Mouse (Mus musculus) adipocyte (in vitro differentiated cells): ENCODE data around the gene Borcs8.

ENCODE experiments used
- DNase-seq: peaks from one replicate; pipeline ENCODE4 v3.0.0-alpha.2; 2016; ENCODE audit warnings: low spot score

Gene Borcs8

DNA sequence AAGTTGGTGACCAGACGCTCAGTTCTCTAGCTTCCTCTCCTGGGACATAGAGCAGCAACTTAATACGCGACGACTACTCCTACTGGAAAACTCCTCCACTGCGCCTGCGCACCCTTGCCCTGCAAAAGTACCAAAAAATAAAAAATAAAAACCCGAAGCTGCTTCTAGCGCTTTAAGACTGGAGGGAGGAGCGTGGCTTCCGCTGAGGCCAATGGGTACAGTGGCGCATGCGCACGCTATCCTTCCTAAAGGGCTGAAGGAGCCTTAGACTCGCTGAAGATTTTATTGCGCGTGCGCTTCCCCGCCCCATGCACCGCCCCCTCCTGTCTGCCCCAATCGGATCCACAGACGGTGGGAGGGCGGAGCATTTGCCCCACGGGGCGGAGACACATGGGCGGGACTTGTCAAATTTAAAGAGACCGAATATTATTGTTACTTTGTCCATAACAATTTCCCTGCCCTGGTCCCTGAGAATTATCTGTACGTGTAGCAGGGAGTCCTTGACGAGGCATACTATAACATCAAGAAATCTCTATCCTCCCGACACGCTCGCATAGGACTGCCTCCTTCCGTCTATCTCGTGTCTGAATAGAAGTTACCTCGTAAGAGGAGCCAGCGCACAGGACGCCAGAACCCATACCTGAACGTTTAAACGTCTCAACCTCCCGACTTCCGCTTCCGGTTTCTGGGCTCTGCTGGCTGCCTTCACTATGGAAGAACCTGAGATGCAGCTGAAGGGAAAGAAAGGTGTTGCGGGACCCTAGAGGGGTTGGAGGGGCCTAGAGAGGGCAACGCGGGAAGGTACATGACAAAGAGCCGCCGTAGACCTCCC is at the start of gene Borcs8, which contains the start of the genes Rfxank and Mef2b:
Gene Borcs8 (plus strand): TSS at position 474 of the 832 bp plus-strand sequence.
Gene Rfxank (minus strand): TSS at position 129 of the 832 bp plus-strand sequence.
Gene Mef2b (plus strand): TSS at position 686 of the 832 bp plus-strand sequence.
- peak; percentile 100 for DNase-seq

DNA sequence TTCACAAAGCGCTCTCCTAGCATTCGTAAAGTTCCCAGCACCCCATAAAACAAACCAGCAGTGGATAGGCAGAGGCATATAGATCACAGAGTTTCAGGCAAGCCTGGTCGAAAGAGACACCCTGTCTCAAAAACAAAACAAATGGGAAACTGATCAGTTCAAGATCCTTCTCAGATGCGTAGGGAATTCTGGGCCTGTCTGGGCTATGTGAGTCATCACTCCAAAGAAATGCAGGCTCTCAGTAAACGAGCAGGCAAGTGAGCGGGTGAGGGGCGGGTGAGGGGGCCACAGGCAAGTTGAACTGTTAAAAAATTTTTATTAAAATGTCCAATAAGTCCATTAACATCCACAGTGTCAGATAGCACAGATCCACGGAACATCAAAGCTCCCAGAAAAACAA is 46.5 kb upstream of the Borcs8 start:
- no peak for DNase-seq

DNA sequence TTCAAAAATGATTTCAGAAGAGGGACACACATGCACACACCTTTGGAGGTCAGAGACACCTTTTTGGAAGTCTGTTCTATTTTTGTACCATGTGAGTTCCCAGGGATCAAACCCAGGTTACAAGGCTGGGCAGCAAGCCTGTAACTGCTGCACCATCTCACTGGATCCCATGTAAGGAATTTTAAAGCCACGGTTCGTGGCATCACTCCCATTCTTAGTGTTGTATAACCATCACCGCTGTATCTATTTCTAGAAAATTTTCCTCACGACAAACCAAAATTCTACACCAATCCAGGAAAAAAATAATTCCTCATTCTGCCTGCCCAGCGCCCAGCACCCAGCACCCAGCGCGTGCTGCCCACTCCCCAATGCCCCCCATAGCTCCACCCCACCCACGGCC is 40.0 kb upstream of the Borcs8 start:
- no peak for DNase-seq

DNA sequence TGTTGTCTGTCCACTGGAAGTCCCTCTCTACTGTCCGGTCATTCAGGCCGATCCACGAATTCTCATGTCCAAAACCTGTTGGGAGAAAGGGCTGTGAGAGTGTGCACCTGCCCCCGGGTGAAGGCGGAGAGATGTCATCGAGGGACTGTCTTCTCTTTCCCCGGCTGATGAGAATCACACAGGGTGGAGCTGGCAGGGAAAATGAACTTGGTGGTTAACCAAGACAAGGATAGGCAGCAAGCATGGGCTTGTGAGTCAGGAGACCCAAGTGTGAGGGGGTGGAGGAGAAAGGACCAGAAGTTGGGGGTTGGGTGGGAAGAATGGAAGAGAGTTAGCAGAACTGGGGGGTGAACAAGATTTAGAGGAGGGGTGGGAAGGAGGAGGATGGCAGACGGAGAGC is 39.1 kb upstream of the Borcs8 start:
- DNase-seq, result no peak

DNA sequence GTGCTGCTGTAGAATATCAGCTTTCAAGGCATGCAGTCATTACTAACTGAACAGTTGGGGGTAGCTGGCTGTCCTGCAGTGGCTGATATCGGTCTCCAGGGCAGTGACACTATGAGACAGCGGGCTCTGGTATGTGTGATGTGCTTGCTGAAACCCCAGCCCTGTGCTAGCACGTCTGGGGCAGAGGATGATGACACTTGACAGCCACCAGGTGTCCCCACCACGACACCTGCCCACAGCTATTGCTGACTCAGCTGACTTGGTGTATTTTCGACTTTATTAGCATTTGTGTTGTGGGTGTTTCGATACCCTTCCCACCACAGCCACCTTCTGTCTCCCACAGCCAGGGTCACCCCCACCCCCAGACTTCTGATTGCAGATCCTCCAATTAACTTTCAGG is 34.8 kb upstream of the Borcs8 start:
- peak; percentile 58 for DNase-seq

DNA sequence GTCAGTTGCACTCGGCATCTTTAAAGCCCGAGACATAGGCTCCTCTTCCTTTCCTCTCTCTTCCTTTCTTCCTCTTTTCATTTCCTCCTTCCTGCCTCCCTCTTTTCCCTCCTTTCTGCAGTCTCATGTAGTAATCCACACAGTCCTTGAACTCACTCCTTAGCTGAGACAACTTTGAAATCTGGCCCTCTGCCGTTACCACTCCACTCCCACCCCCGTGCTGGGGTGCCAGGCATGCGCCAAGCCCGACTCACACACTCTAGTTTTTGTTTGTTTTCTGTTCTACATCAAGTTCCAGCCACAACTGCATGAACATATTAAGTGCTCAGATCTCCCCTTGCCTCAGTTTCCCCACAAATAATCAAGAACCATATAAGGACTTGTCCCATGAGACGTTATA is 34.4 kb upstream of the Borcs8 start:
- DNase-seq, result no peak

DNA sequence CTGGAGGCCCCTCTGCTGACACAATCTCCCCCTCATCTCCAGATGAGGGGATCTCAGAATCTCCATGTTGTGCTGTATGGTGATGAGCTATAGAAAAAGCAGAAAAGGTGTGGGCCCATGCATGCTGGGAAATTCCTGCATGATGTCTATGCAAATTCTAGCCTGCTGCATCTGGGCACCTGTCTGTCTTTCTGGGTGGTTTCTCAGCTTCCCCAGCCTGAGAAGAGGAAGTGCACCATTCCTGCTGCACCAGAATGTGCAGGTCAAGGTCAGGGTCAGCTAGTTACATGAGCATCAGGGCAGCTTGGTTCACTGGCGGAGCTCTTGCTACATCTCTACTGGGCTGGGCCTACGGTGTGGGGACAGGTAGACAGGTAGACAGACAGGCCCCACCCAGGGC is 28.8 kb upstream of the Borcs8 start:
- no peak for DNase-seq

DNA sequence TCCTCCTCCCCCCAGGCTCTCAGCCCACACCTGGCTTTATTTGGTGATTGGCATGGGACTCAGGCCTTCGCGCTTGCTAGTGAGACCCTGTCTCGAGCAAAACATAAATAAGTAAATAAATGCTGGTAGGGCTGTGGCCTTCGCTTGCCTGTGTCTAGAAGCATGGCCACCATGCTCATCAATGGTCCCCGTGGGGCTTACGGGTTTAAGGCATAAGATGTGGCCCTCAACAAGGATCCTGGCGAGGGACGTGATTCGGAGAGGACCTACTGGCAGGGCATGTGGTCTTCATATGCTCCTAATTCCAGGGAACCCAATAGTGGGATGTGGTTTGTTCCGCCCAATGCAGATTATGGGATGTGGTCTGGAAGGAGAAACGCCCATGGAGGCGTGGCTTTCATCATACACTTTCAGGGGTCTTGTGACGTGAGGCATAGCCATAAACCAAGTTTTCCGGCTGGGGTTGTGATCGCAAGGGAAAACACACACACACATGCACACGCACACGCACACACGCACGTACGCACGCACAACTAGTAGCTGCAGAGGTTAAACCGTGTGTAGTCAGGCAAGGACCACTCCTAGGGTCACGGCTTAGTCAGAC is 28.0 kb upstream of the Borcs8 start:
- no peak for DNase-seq

DNA sequence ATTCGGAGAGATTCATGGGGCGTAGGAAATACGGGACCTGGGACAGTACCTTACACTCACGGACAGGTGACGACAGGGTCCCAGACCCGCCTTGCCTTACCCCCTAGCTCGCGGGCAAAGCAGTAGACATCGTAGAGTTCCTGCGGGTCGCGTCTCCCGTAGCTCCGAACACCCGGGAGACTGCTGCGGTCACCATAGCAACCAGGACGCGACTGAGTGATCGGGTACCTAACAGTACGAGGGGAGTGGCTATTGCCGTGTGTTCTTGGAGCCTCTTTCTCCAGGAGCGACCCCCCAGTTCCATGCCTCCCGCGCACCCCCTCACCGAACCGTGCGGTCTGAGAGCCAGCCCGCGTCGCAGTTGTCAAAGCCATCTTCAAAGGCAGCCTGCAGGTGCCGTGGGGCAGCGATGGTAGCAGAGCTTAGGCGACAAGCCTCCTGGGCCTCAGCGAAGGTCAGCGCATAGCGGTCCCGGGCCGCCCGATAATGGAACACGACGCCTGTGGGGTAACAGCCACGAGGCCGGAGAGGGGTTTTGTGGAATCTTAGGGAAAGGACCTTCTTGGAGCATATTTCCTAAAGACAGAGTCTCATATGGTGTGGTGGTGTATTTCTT is 26.8 kb upstream of the Borcs8 start:
- no peak for DNase-seq

DNA sequence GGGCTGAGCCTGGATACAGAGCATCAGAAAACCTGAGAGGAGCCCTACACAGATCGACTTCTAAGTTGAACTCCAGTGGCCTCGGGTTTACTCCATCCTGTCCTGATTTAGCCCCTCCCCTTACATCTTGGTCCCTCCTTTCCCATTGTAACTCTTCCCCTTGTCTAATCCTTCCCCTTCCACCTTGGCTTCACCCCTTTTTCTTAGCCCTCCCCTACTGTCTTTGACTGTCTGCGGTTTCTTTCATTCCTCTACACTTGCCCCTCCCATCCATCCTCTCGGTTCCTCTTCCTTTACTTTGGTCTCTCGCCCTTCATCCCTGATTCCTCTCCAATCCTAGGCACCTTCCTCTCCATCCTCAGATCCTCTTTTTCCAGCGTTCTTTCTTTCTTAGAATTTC is 24.8 kb upstream of the Borcs8 start:
- DNase-seq, result no peak

DNA sequence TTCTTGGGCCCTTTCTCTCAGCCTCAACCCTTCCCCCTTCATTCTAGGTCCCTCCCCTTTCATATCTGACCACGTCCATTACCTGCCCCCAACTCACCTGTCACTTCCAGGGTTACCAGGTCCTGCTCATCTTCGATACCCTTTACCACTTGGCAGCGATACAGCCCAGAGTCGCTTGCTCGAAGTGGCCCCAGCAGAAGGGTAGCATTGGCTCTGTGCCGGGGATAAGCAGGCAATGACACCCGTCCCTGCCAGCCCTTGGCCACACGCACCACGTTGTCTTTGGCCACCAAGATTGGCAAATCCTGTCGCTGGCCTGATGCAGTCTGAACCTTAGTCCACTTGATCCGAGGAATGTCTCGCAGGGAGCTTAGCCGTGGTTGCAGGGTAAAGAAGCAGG is 24.4 kb upstream of the Borcs8 start:
- DNase-seq, result peak; percentile 75

DNA sequence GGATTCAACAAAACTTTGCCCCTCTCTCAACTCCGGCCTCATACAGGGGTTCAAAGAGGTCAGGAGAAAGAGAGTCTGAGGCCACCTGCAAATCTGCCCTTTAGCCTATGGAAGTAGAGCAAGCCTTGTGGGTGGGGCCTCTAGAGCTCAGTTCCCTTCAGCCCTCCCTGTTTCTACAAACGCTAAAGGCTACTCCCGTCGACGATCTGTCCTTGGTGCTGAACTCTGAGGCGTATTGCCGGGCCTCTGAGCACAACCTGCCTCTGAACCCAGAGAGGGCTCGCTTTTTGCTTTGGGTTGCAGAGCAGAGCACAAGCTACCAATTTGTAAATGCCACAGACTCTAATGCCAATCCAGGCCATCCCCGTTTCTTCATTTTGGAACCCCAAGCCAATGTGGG is 21.7 kb upstream of the Borcs8 start:
- DNase-seq, result peak; percentile 87

DNA sequence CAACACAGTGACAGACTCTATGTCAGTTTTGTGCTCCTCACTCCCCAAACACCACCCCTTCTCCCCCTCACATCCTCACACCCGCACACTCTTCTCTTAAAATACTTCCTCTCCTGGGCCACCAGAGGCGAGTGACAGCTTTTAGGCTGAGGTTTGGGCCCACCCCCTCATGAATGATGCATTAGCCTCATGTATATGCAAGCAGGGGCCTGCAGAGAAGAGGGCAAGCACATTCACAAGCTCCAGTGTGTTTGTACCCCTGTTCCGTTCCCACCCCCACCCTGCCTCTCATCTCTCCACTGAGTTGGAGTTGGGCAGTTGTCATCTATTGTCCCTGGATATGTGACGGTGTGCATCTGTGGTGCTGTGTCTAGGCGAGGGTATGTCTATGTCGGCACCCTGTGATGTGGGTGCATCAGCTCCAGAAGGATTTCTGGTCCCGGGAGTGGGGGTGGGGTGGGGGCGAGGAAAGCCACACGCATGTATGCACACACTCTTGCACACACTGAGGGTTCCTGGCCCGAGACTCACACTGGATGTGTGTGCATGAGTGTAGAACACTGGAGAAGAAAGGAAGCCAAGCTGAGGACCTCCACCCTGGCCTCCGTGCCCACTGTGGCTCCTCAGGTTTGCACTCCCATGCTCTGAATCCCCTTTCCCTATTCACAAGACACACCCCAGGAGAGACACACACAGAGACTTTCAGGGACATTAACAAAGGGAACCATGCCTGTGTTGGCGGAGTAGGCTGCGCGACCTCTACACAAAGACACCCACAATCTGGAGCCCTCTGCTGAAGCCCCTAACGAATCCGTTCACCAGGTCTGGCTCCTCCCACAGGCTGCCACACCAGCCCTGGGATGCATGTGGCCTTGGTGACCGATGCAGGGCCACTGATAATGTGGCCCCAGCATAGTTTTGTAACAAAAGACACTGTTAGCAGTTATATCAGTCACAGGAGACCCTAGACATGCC is 20.3 kb upstream of the Borcs8 start:
- DNase-seq, result no peak

DNA sequence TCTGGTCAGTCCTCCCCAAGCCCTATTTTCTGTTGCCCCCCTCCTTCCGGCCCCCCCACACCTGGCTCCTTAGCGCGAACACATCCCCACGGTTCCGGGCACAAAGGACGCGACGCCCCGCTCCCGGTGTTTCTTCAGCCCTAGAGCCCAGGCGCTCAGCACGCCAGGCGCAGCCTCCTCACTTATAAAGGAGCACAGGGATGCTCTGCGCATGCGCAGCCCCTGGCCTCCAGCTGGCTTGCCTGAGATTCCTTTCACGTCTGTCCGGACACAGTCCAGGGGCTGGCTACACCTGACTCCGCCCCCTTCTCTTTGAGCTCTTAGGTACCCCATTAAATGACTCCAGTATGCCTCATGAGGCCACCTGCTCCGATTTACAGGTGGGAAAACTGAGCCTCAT is 18.6 kb upstream of the Borcs8 start, which contains the start of gene Ncan:
Gene Ncan (minus strand): TSS at position 207 of the 400 bp plus-strand sequence.
- no peak for DNase-seq

DNA sequence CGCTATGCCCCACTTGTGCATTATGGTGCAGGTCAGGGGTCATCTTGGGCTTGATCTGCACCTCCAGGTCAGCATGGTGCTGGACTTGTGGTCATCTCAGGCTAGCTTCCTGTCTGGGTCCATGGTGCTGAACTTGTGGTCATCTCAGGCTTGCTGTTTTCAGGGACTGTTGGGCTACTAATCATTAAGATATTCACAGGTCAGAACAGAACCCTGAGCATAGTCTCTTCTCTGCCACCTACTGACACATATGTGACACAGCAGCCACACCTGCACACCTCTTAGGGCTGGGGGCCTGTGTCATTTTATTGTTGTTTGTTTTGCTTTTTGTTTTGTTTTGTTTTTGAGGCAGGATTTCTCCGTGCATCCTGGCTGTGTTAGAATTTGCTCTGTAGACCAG is 16.4 kb upstream of the Borcs8 start:
- DNase-seq, result no peak

DNA sequence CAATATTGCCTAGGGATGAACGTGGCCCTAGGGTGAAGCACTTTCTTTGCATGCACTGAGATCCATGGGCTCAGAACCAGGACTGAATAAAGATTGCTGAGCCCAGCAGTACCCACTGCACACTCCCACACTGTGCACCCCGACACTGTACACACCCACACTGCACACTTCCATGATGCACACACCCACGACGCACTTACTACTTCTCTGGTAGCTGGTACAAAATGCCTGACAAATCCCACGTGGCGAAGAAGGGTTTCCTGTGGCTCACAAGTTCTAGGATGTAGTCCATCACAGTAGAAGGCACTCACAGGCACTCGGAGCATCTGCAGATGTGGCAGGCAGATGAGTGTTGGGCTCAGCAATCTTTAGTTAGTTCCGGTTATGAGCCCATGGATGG is 14.3 kb upstream of the Borcs8 start:
- no peak for DNase-seq

DNA sequence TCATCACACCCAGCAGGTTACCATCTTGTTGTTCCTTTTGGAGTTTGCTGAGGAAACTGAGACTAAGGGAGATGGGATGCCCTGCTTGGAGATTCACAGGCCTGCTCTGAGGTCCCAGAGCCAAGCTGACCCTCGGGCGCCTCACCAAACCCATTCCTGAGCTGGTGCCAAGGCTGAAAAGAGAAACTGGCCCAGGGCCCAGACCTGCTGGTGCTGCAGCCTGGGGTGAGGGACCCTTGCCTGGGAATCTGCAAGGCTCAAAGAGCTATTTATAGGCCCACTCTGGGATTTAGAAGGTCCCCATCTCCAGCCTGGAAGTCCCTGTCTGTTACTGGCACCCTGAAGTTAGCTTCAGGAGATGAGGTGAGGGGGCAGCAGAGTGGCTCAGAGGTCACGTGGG is 10.9 kb upstream of the Borcs8 start:
- DNase-seq, result peak; percentile 79

DNA sequence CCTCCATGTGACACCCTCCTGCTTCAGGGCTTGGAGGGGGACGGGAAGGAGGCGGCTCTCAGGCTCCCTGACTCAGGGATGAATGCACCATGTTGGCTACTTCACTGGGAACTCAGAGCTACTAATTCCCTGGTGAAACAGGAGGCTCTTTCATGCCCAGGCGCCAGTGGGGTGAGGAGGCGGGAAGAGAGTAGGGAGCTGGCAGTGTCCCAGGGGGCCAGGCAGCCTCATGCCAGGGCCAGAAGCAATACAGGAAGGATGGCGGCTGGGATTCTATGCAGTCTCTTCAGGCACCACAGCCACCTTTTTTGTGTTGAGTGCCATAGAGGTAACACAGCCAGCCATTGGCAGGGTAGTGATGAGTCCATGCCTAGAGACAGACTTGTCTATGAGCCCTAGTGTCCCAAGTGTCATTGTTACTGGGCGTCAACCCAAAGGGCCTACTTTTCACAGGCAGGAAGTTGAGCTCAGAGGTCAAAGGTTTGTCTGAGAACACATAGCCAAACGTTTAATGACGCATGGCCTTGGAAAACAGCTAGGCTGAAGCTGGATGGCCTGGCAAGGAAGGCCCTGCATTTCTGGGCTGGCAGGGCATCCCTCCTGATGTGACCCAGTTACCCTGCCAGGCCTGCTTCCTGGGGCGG is 9.9 kb upstream of the Borcs8 start:
- peak; percentile 95 for DNase-seq

DNA sequence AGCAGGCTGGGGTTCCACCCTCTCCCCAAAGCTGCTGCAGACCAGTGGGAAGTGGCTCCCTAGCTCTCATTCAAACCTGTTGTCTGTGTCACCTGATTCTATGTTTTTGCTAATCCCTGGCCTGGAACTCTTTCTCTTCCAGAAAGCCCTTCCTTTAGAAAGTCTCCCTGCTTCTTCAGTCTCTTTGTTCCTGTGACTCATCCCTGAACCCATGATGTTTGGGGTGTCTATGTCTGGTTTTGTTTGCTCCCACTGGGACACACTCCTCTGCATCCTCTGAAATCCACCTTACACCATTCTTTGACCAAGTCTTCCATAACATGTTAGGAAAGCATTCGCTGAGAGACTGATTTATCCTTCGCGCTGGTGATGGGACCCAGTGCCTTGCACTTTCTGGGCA is 9.2 kb upstream of the Borcs8 start:
- no peak for DNase-seq

DNA sequence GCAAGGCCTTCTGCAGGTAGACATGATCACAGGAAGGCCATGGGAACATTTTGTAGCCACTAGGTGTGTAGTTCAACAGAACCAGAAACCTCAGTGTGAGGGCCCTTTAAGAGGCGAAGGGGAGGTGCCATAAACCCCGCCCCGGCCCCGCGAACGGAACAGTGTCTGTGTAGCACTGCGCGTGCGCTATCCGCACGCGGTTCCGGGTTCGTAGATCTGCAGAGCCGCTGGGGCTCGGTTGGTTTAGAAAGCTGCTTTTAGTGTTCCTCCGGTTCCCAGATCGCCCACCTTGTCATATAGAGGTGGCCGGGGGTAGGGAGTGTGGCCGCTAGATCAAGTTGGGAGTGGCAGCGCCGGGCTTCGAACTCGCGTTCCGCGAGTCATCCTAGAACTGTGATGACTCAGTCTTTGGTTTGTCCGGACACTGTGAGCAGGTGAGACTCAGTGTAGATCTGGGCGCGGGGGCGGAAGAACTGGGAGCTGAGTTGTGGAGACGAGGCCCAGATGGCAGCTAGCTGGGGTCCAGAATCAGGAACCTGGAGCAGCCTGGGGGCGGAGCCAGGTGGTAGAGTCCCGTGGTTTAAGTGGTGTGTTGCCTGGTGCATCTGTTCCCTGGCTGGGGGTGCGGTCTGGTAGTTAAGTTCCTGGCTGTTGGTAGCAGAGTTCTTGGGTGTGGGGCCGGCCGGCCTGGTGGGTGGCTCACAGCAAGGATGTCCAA is 8.0 kb upstream of the Borcs8 start, which contains the start of gene Nr2c2ap:
Gene Nr2c2ap (plus strand): TSS at position 168 of the 718 bp plus-strand sequence.
- DNase-seq, result peak; percentile 94

DNA sequence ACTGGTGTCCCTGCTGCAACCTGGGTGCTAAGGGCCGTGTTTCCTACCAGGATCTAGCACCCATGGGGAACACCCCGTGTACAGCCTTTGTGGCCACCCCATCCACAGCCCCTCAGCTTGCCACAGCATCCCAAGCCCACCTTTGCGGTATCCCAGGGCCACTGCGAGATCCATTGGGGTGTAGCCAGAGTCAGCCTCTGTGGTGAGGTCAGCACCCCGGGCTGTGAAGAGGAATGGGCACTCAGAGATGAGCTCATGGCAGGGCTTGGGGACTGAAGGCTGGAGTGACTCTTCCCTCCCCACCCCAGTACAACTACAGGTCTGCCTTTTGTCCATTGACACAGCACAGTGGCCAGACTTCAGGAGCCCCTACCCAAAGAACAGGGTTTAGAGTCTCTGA is 5.2 kb upstream of the Borcs8 start:
- no peak for DNase-seq
